Mouse (Mus musculus) heart, adult 2 months (tissue): Measurements from ENCODE around the gene Gm15114. TPM values are rescaled to one million over a fixed set of nuclear protein-coding genes. Genes with fewer than 3 reads are reported as not detected.
"Not testable (repeated sequence)": the region's sequence is repeated elsewhere in the genome, so short reads cannot be mapped to it uniquely, and the experiment has no call there.

ENCODE experiments used
- DNase-seq, 2 experiments: peaks; one replicate each; pipeline ENCODE4 v3.0.0; 2021
- H3K27ac ChIP-seq: fragments of 200-600 bp; 2 replicates; pipeline ENCODE4 v1.8.1; 2022
- H3K27me3 ChIP-seq: fragments of 200-500 bp; 2 replicates; pipeline ENCODE4 v1.6.1; 2012; ENCODE audit warnings: mild to moderate bottlenecking, low read length, inconsistent platforms, mixed read lengths; ENCODE audit not compliant: control insufficient read depth, insufficient read depth
- H3K36me3 ChIP-seq: fragments of 200-500 bp; 2 replicates; pipeline ENCODE4 v1.6.1; 2012; ENCODE audit warnings: low read length, inconsistent platforms; ENCODE audit not compliant: control insufficient read depth, insufficient read depth
- H3K4me1 ChIP-seq: fragments of 200-500 bp; 2 replicates; pipeline ENCODE4 v1.6.1; 2011; ENCODE audit warnings: low read length; ENCODE audit not compliant: control insufficient read depth, insufficient read depth
- H3K4me3 ChIP-seq: fragments of 200-600 bp; 2 replicates; pipeline ENCODE4 v1.8.1; 2022
- H3K79me2 ChIP-seq: fragments of 200-500 bp; replicated peaks from 2 replicates; pipeline ENCODE4 v1.6.1; 2012; ENCODE audit warnings: mild to moderate bottlenecking, inconsistent platforms, low read length, moderate library complexity, mixed read lengths; ENCODE audit not compliant: control insufficient read depth, insufficient read depth
- H3K9ac ChIP-seq: fragments of 200-500 bp; 2 replicates; pipeline ENCODE4 v1.6.1; 2012; ENCODE audit warnings: low read depth, mild to moderate bottlenecking, control low read depth, inconsistent platforms, low read length, mixed read lengths
- WGBS: fragments of 180-500 bp; shearing (Covaris S2); methylation state at CpG from one replicate; pipeline ENCODE4 v1.1.7; 2018; 5-methylcytosine and 5-hydroxymethylcytosine counted together
- intact Hi-C: fragments of 180-260 bp; cut with DNase I; formaldehyde crosslinking; loops from one replicate; pipeline ENCODE4 v1.15.1; 2025
- long read RNA-seq: library from polyadenylated mRNA; stranded (forward); transcript quantifications from one replicate; pipeline ENCODE4 v2.0.0, GENCODE M21; 2021
- polyA plus RNA-seq: library from polyadenylated mRNA; depleted of rRNA; stranded (reverse); fragments of >200 nt; gene quantifications from 2 replicates; pipeline ENCODE4 v1.2.3, GENCODE M21; 2012; rRNA removed
- total RNA-seq, 2 experiments: library from RNA; stranded (reverse); gene quantifications; 2 replicates each; pipeline ENCODE4 v1.2.3; 2021

Gene Gm15114
- not detected for total RNA-seq
- polyA plus RNA-seq = not detected in 2 replicates
- long read RNA-seq = 0 reads

- no CpG with 5 or more reads among the region's 1 CpGs for WGBS
Measured at GRCm38 (mm10) chrX:148488649-148489048, at the start of gene Gm15114. Gene Gm15114 (plus strand): TSS chrX:148488949.

More at GRCm38 (mm10) chrX:148488649-148489048, at the start of gene Gm15114:
- H3K4me3 ChIP-seq, H3K27me3 ChIP-seq, intact Hi-C loops, H3K36me3 ChIP-seq, H3K9ac ChIP-seq, DNase-seq, H3K4me1 ChIP-seq, H3K79me2 ChIP-seq, H3K27ac ChIP-seq: not testable (repeated sequence)

Other genes starting within 250 kb of the Gm15114 start
- gene Gm8334, start 126.2 kb downstream of the Gm15114 start, total RNA-seq = not detected
- not detected in 2 replicates for gene Gm8334, start 126.2 kb downstream of the Gm15114 start, polyA plus RNA-seq
- gene Gm15127, start 174.6 kb downstream of the Gm15114 start, total RNA-seq = not detected
- not detected in 2 replicates for gene Gm15127, start 174.6 kb downstream of the Gm15114 start, polyA plus RNA-seq